Mouse (Mus musculus) ES-E14 (cell line): ENCODE measurements around the gene Tube1. TPM values are rescaled to one million over a fixed set of nuclear protein-coding genes. Genes with fewer than 3 reads are reported as not detected.
A peak's percentile ranks its signal among the peaks of the same experiment; 100 is the strongest.

ENCODE experiments used
- DNase-seq: peaks from one replicate; pipeline ENCODE4 v3.0.0-alpha.2; 2013; ENCODE audit warnings: low read depth, low spot score
- H3K27ac ChIP-seq: 2 replicates; pipeline ENCODE4 v1.5.1; 2012; ENCODE audit warnings: low read depth, mild to moderate bottlenecking, low read length, moderate library complexity, mixed read lengths; ENCODE audit not compliant: poor library complexity, insufficient read depth, severe bottlenecking
- H3K36me3 ChIP-seq: 2 replicates; pipeline ENCODE4 v1.6.1; 2012; ENCODE audit warnings: mild to moderate bottlenecking, low read length, moderate library complexity, mixed read lengths; ENCODE audit not compliant: control insufficient read depth, poor library complexity, insufficient read depth, severe bottlenecking
- H3K4me1 ChIP-seq, 2 experiments: fragments of 150-350 bp in 1 of 2; sonication (generic) in 1 of 2; 2 replicates each; pipeline ENCODE4 v1.6.1; 2012; ENCODE audit warnings: low read length in 2 of 2, mild to moderate bottlenecking in 1 of 2, mixed read lengths in 1 of 2; ENCODE audit not compliant: control insufficient read depth in 2 of 2, insufficient read depth in 2 of 2, poor library complexity in 1 of 2
- H3K4me3 ChIP-seq, 2 experiments: fragments of 150-350 bp in 1 of 2; sonication (generic) in 1 of 2; 2 replicates each; pipeline ENCODE4 v1.5.1; 2012; ENCODE audit warnings: low read length in 2 of 2, low read depth in 1 of 2, mild to moderate bottlenecking in 1 of 2, mixed read lengths in 1 of 2; ENCODE audit not compliant: insufficient read depth in 1 of 2, poor library complexity in 1 of 2, severe bottlenecking in 1 of 2
- H3K9ac ChIP-seq: 2 replicates; pipeline ENCODE4 v1.6.1; 2012; ENCODE audit warnings: low read depth, mild to moderate bottlenecking, low read length, mixed read lengths; ENCODE audit not compliant: poor library complexity, insufficient read depth, severe bottlenecking
- H3K9me3 ChIP-seq: fragments of 150-350 bp; sonication (generic); 2 replicates; pipeline ENCODE4 v1.6.1; 2012; ENCODE audit warnings: low read depth, mild to moderate bottlenecking, low read length; ENCODE audit not compliant: control insufficient read depth, insufficient read depth
- CHD2 ChIP-seq: IDR thresholded peaks from 2 replicates; pipeline ENCODE4 v1.6.1; 2014; ENCODE audit warnings: mild to moderate bottlenecking, low read depth, low read length, inconsistent platforms
- HCFC1 ChIP-seq: IDR thresholded peaks from 2 replicates; pipeline ENCODE4 v1.6.1; 2012; ENCODE audit warnings: low read length, inconsistent platforms, borderline replicate concordance; ENCODE audit not compliant: insufficient read depth
- MAFK ChIP-seq: IDR thresholded peaks from 2 replicates; pipeline ENCODE4 v1.6.1; 2014; ENCODE audit warnings: mild to moderate bottlenecking, low read depth, low read length, inconsistent platforms; ENCODE audit not compliant: insufficient read depth
- ZC3H11A ChIP-seq: IDR thresholded peaks from 2 replicates; pipeline ENCODE4 v1.6.1; 2012; ENCODE audit warnings: low read depth, mild to moderate bottlenecking, inconsistent platforms, low read length, borderline replicate concordance
- ZNF384 ChIP-seq: IDR thresholded peaks from 2 replicates; pipeline ENCODE4 v1.6.1; 2012; ENCODE audit warnings: low read depth, low read length, inconsistent platforms
- in situ Hi-C, 2 experiments: fragments of 600-800 bp; cut with MboI; formaldehyde crosslinking; loops; one replicate each; pipeline ENCODE4 v1.15.1; 2025; ENCODE audit warnings: low sequenced_read_pairs in 2 of 2, inconsistent platforms in 1 of 2; ENCODE audit not compliant: unreplicated experiment in 2 of 2
- total RNA-seq: library from RNA; depleted of rRNA; stranded (reverse); fragments of 300-350 nt; gene quantifications from 2 replicates; pipeline ENCODE4 v1.2.3, GENCODE M21; 2012; rRNA removed

Gene Tube1
- total RNA-seq = 8.9 and 9.0 TPM in 2 replicates

DNA sequence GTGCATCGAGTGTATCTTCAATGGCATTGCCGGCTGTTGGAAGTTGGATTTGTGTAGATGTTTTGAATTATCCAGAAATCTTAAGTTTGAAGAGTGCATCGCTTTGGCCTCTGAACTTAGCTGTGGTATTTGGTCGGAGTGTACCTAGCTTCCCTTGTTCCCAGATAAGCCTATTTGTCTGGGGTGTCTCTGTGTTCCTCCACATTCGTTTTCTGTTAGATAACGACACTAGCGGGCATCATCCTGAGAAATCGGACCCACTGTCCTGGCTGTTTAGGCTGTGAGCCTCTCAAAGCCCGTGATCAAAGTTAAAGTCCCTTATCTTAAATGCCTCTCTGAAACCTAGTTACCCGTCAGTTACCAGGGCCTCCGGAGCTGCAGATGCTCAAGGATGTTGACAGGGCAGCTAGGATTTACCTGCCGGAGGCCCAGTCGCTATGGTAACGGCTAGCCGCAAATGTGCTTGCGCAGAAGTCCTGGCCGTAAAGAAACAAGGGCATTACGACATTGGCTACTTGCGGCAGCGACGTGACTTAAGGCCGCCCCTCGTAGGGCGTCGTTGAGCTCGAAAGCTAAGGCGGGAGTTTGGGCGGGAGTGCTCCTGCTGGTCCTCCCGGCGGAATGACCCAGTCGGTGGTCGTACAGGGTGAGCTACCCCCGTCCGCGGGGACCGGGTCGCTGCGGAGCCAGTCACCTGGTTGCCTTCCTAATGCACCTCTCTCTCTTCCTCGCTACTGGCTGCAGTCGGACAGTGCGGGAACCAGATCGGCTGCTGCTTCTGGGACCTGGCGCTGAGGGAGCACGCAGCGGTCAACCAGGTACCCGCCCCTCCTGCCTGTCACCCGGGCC, at the start of gene Tube1, which contains the start of gene Fam229b:
Tube1 (plus strand) TSS at position 515 of the 849 bp plus-strand sequence.
Fam229b (minus strand) TSS at position 453 of the 849 bp plus-strand sequence.
- TF ChIP-seq ZC3H11A (no peak), CHD2 (no peak), MAFK (no peak; the same call in 1 of the 2 replicates), HCFC1 (no peak), ZNF384 (no peak)
- Histone ChIP-seq H3K27ac (no peak within 1 kb of the TSS), H3K4me3 (peak within 1 kb of the TSS; percentile 81 to 93), H3K9ac (peak within 1 kb of the TSS; percentile 81), H3K36me3 (peaks cover 7% of the 10 kb centered on the region), H3K9me3 (no peaks in the 10 kb centered on the region), H3K4me1 (no peaks in the 10 kb centered on the region)
- in situ Hi-C loops = no loop called here
- DNase-seq = peak; percentile 90

DNA sequence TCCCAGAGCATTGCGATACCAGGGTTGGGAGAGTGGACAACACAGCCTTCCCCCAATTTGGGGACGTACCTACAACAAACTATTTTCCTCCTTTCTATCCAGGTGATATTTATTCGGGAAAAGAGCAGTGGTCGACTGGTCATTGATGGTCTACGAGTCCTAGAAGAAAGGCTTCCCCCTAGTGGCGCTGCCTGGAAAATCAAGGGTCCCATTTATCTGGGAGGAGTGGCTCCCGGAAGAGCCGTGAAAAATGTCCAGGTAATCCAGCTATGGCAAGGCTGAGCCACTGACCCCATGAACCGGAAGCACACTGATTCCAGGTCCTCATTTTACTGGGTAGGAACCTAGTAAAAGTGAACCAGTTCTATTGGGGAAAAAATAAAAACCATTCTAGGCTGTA, 36.8 kb upstream of the Tube1 start:
- Histone ChIP-seq H3K9me3 (no peaks in the 10 kb centered on the region), H3K36me3 (no peaks in the 10 kb centered on the region), H3K27ac (no peak overlapping the region), H3K4me1 (no peaks in the 10 kb centered on the region), H3K9ac (no peak overlapping the region), H3K4me3 (no peak overlapping the region)
- in situ Hi-C loops = no loop called here
- TF ChIP-seq ZNF384 (no peak), CHD2 (no peak), MAFK (no peak), ZC3H11A (0 out of 2 replicates have a peak, but pooled peaks have one; percentile 9), HCFC1 (0 out of 2 replicates have a peak, but pooled peaks have one; percentile 13)
- DNase-seq = peak; percentile 54

DNA sequence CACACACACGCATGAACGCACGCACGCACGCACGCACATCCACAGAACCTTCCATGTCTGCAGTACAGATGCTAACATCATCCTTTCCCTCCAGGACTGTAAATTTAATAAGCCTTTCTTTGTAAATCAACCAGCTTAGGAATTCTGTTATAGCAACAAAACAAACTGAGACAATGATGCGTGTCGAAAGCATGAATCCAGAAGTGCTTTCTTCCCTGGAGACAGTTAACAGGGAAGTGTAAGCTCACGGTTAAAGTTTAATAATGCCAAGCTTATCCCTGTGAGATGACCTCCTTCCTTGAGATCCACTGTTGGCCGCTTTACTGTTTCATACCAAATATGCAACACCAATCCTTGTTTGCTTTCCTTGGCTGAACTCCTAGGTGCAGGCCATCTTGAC, 35.0 kb upstream of the Tube1 start:
- Histone ChIP-seq H3K4me1 (no peaks in the 10 kb centered on the region), H3K36me3 (no peaks in the 10 kb centered on the region), H3K4me3 (no peak overlapping the region), H3K27ac (no peak overlapping the region), H3K9ac (no peak overlapping the region), H3K9me3 (no peaks in the 10 kb centered on the region)
- DNase-seq = no peak
- in situ Hi-C loops = no loop called here
- no peak for TF ChIP-seq HCFC1
- TF ChIP-seq CHD2 = no peak
- TF ChIP-seq ZC3H11A = no peak
- TF ChIP-seq ZNF384 = no peak
- TF ChIP-seq MAFK = no peak

DNA sequence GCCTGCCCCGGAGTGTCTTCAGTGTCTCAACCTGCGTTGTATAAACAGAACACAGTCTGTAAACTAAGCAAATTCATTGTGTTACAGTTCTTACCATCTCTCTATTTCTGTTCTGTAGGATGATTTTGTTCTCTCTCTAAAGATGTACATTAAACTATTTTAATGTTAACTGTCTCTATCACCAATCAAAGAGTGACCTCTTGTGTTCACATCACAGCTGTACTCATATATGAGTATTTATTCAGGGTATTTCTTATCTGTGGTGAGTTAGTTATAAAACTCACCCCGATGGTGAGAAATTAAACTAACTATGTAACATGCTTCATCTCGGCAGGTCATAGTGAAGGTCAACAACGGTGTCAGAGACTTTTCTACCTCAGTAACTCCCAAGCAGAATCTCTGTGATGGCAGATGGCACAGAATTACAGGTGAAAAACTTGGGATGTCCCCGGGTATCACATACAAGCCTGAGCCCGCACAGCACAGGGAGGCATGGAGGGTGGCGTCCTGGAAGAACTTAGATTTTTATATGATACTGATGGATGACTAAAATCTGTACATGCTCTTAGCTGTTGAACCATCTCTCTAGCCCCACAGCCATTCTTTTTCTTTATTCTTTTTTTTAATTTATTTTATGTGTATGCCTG, 28.9 kb upstream of the Tube1 start:
- Histone ChIP-seq H3K4me1 (peaks cover 0 to 17% of the 10 kb centered on the region in 2 experiments; a peak in 3 of 4 replicates), H3K9me3 (no peaks in the 10 kb centered on the region), H3K9ac (no peak overlapping the region), H3K27ac (no peak overlapping the region), H3K36me3 (no peaks in the 10 kb centered on the region), H3K4me3 (no peak overlapping the region)
- DNase-seq = no peak
- TF ChIP-seq ZNF384 (no peak), MAFK (no peak)
- in situ Hi-C loops = no loop called here

DNA sequence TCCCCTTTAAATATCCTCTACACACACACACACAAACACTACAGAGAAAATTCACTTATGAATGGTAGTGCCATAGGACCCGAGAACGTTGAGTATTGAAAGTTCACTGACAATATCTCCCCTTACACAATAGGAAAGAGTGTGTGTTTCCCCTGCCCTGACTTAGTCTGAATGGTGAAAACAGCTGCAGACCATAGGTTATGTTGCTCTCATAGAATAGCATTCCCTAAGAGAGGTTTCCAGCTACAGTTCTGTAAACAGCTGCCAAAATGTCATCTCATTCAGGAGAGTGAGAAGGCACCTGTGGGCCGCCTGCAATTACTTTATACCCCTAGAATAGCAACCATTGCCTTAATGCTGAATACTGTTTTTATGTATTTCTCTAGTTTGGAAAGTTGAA, 27.4 kb upstream of the Tube1 start:
- in situ Hi-C loops = no loop called here
- H3K9ac ChIP-seq = no peak overlapping the region

More for the DNA sequence above, 27.4 kb upstream of the Tube1 start:
- Histone ChIP-seq H3K4me3 (no peak overlapping the region), H3K27ac (no peak overlapping the region; the same call in 1 of the 2 replicates), H3K36me3 (no peaks in the 10 kb centered on the region), H3K9me3 (no peaks in the 10 kb centered on the region), H3K4me1 (peaks cover 0 to 20% of the 10 kb centered on the region in 2 experiments; a peak in 3 of 4 replicates)
- TF ChIP-seq ZC3H11A (no peak), HCFC1 (no peak), ZNF384 (no peak), MAFK (no peak), CHD2 (no peak)
- no peak for DNase-seq
